Mouse (Mus musculus) gastrocnemius, postnatal 25 days (tissue): ENCODE results near the gene Dlg4. TPM values are rescaled to one million over a fixed set of nuclear protein-coding genes. Genes with fewer than 3 reads are reported as not detected.
A peak's percentile ranks its signal among the peaks of the same experiment; 100 is the strongest.
"Not testable (repeated sequence)": the region's sequence is repeated elsewhere in the genome, so short reads cannot be mapped to it uniquely, and the experiment has no call there.

Experiments used
- DNase-seq: peaks from one replicate; pipeline ENCODE4 v3.0.0; 2022
- total RNA-seq, 2 experiments: library from RNA; stranded (reverse); gene quantifications; 1 replicate in 1 of 2; 2 replicates in 1 of 2; pipeline ENCODE4 v1.2.3; 2021

The Dlg4 gene
- total RNA-seq, 2 experiments from 2014 or later: 5.6 to 6.9 TPM

GRCm38 (mm10) chr11:70049816-70050215 is 33.1 kb downstream of the Dlg4 start:
- DNase-seq: no peak

GRCm38 (mm10) chr11:70053156-70053555 is 36.4 kb downstream of the Dlg4 start:
- DNase-seq: no peak

GRCm38 (mm10) chr11:70053898-70054570 is 37.3 kb downstream of the Dlg4 start, which contains the start of gene Asgr1:
TSS of gene Asgr1 (plus strand) at chr11:70054085.
- DNase-seq: no peak

GRCm38 (mm10) chr11:70055618-70056214 is 39.0 kb downstream of the Dlg4 start:
- peak; percentile 47 for DNase-seq

GRCm38 (mm10) chr11:70057805-70058204 is 41.1 kb downstream of the Dlg4 start:
- DNase-seq: no peak

GRCm38 (mm10) chr11:70059930-70060329 is 43.2 kb downstream of the Dlg4 start:
- no peak for DNase-seq

- DNase-seq: no peak
These were observed 46.3 kb downstream of the Dlg4 start for GRCm38 (mm10) chr11:70063053-70063452.

- DNase-seq: no peak
These were observed 50.0 kb downstream of the Dlg4 start for GRCm38 (mm10) chr11:70066701-70067100.

- DNase-seq: no peak
These were observed 51.5 kb downstream of the Dlg4 start for GRCm38 (mm10) chr11:70068245-70068644.

GRCm38 (mm10) chr11:70070057-70070456 is 53.3 kb downstream of the Dlg4 start:
- DNase-seq: no peak

GRCm38 (mm10) chr11:70070603-70071002 is 53.9 kb downstream of the Dlg4 start:
- not testable (repeated sequence) for DNase-seq

GRCm38 (mm10) chr11:70074379-70075071 is 57.8 kb downstream of the Dlg4 start:
- DNase-seq: peak; percentile 56

GRCm38 (mm10) chr11:70075581-70075980 is 58.8 kb downstream of the Dlg4 start:
- DNase-seq: no peak

- no peak for DNase-seq
These were observed 60.7 kb downstream of the Dlg4 start for GRCm38 (mm10) chr11:70077441-70077840.

GRCm38 (mm10) chr11:70079175-70079574 is 62.4 kb downstream of the Dlg4 start:
- no peak for DNase-seq

GRCm38 (mm10) chr11:70079928-70080327 is 63.2 kb downstream of the Dlg4 start:
- no peak for DNase-seq

- DNase-seq: no peak
These were observed 64.3 kb downstream of the Dlg4 start for GRCm38 (mm10) chr11:70080803-70081590.

- DNase-seq: peak; percentile 29
These were observed 67.8 kb downstream of the Dlg4 start for GRCm38 (mm10) chr11:70084563-70084962.

- DNase-seq: peak; percentile 26
These were observed 75.4 kb downstream of the Dlg4 start, which contains the start of gene Asgr2 for GRCm38 (mm10) chr11:70091986-70092783. TSS of gene Asgr2 (plus strand) at chr11:70092644.
